Mouse (Mus musculus) erythroblast, adult 5-6 weeks (primary cell): ENCODE data around the gene Wdsub1. TPM values are rescaled to one million over a fixed set of nuclear protein-coding genes. Genes with fewer than 3 reads are reported as not detected.
A peak's percentile ranks its signal among the peaks of the same experiment; 100 is the strongest.

Experiments
- ATAC-seq: replicated peaks from 2 replicates; pipeline ENCODE4 v1.8.0; 2016; ENCODE audit warnings: moderate number of reproducible peaks, mild to moderate bottlenecking, moderate TSS enrichment, inconsistent platforms; ENCODE audit not compliant: poor library complexity, low FRiP score, severe bottlenecking
- total RNA-seq, 2 experiments: library from RNA; stranded (forward) in 1 of 2; stranded (reverse) in 1 of 2; fragments of 150-400 nt in 1 of 2; fragments of 200-764, 138-1000 nt in 1 of 2; gene quantifications; 2 replicates each; pipeline versions ENCODE4 v1.2.3 to v1.2.4; 2015 to 2017; ENCODE audit warnings: low replicate concordance in 2 of 2

Wdsub1 gene
- total RNA-seq, 2 experiments from 2014 or later: 5.9 to 22.1 TPM

- ATAC-seq: no peak
Observed at GRCm38 (mm10) chr2:59812641-59813040, 69.8 kb downstream of the Wdsub1 start.

GRCm38 (mm10) chr2:59811247-59811646 lies 71.1 kb downstream of the Wdsub1 start:
- ATAC-seq: no peak

GRCm38 (mm10) chr2:59810039-59810438 lies 72.4 kb downstream of the Wdsub1 start:
- ATAC-seq: no peak

GRCm38 (mm10) chr2:59808608-59809007 lies 73.8 kb downstream of the Wdsub1 start:
- no peak for ATAC-seq

- no peak for ATAC-seq
Observed at GRCm38 (mm10) chr2:59806038-59806437, 76.4 kb downstream of the Wdsub1 start.

GRCm38 (mm10) chr2:59805595-59805994 lies 76.8 kb downstream of the Wdsub1 start:
- no peak for ATAC-seq

- 0 out of 2 replicates have a peak, but pooled peaks have one; percentile 35 for ATAC-seq
Observed at GRCm38 (mm10) chr2:59802722-59803387, 79.5 kb downstream of the Wdsub1 start.
